Mouse (Mus musculus) retina, embryonic 14.5 days (tissue): ENCODE results near the gene Ccdc51.

ENCODE experiments used
- DNase-seq: peaks from one replicate; pipeline ENCODE4 v3.0.0-alpha.2; 2015; ENCODE audit warnings: low spot score

The Ccdc51 gene

GRCm38 (mm10) chr9:109096856-109097255, 14.6 kb downstream of the Ccdc51 start:
- no peak for DNase-seq

- DNase-seq: no peak
Measured at GRCm38 (mm10) chr9:109097291-109097690, 15.0 kb downstream of the Ccdc51 start.

- DNase-seq: no peak
Measured at GRCm38 (mm10) chr9:109097831-109098230, 15.5 kb downstream of the Ccdc51 start.

GRCm38 (mm10) chr9:109098366-109098765, 16.1 kb downstream of the Ccdc51 start:
- no peak for DNase-seq

GRCm38 (mm10) chr9:109098969-109099368, 16.7 kb downstream of the Ccdc51 start:
- DNase-seq: no peak

- no peak for DNase-seq
Measured at GRCm38 (mm10) chr9:109100307-109100928, 18.1 kb downstream of the Ccdc51 start.

GRCm38 (mm10) chr9:109101933-109102445, 19.7 kb downstream of the Ccdc51 start:
- no peak for DNase-seq

GRCm38 (mm10) chr9:109102541-109102940, 20.2 kb downstream of the Ccdc51 start:
- DNase-seq: no peak

GRCm38 (mm10) chr9:109103250-109103649, 21.0 kb downstream of the Ccdc51 start:
- DNase-seq: no peak

- no peak for DNase-seq
Measured at GRCm38 (mm10) chr9:109104083-109104482, 21.8 kb downstream of the Ccdc51 start.

GRCm38 (mm10) chr9:109105011-109105410, 22.7 kb downstream of the Ccdc51 start:
- DNase-seq: no peak

- no peak for DNase-seq
Measured at GRCm38 (mm10) chr9:109105648-109106047, 23.4 kb downstream of the Ccdc51 start.

- DNase-seq: no peak
Measured at GRCm38 (mm10) chr9:109107341-109107740, 25.0 kb downstream of the Ccdc51 start.

GRCm38 (mm10) chr9:109110240-109110639, 27.9 kb downstream of the Ccdc51 start:
- no peak for DNase-seq

- no peak for DNase-seq
Measured at GRCm38 (mm10) chr9:109111101-109111500, 28.8 kb downstream of the Ccdc51 start.

GRCm38 (mm10) chr9:109111591-109111990, 29.3 kb downstream of the Ccdc51 start:
- no peak for DNase-seq

GRCm38 (mm10) chr9:109113331-109113730, 31.0 kb downstream of the Ccdc51 start:
- no peak for DNase-seq

- no peak for DNase-seq
Measured at GRCm38 (mm10) chr9:109114276-109114675, 32.0 kb downstream of the Ccdc51 start.

- no peak for DNase-seq
Measured at GRCm38 (mm10) chr9:109114871-109115270, 32.6 kb downstream of the Ccdc51 start.

GRCm38 (mm10) chr9:109116205-109116604, 33.9 kb downstream of the Ccdc51 start:
- no peak for DNase-seq

GRCm38 (mm10) chr9:109118106-109118505, 35.8 kb downstream of the Ccdc51 start:
- no peak for DNase-seq

- DNase-seq: no peak
Measured at GRCm38 (mm10) chr9:109119571-109119970, 37.3 kb downstream of the Ccdc51 start.

- no peak for DNase-seq
Measured at GRCm38 (mm10) chr9:109120956-109121355, 38.7 kb downstream of the Ccdc51 start.

GRCm38 (mm10) chr9:109122553-109123085, 40.3 kb downstream of the Ccdc51 start:
- DNase-seq: peak; percentile 68
